Mouse (Mus musculus): ENCODE results near the gene Umod. TPM values are rescaled to one million over a fixed set of nuclear protein-coding genes. Genes with fewer than 3 reads are reported as not detected.

The Umod gene
- polyA plus RNA-seq, 1 experiment: not detected

DNA sequence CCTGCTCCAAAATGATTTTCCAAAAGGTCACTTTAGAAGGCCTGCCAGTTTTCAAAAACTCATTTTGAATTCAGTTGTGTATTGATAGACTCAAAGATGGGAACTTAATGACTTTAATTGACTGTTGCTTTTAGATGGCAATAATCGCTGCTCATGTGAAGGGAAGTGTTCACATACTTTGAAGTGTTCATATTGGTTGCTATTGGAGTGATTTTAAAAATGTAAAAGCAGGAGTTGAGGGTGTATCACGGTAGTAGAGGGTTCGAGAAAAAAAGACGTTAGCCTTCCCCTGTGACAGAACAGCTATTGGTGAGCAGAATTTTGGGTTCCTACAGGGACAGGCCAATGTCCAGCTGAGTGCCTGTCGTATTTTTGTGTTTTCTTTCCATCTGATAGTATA is 40.1 kb upstream of the Umod start, which contains the start of gene Acsm5:
Gene Acsm5 (plus strand): TSS at position 301 of the 400 bp plus-strand sequence.
- no peaks in the 10 kb centered on the region for H3K4me1 ChIP-seq (ENCODE audit: control insufficient read depth, insufficient read depth, low read length)
- TF ChIP-seq POLR2A (IDR thresholded peaks at IDR 0.05; ENCODE audit: extremely low read depth, insufficient read depth, low read length) (no peak), CTCF (IDR thresholded peaks at IDR 0.05; ENCODE audit: extremely low read depth, insufficient read depth, low read length) (no peak)
- H3K4me3 ChIP-seq (ENCODE audit: insufficient read depth, low read length): no peak within 1 kb of the TSS
- no peak within 1 kb of the TSS for H3K27ac ChIP-seq (ENCODE audit: insufficient read depth, low read length)

- H3K27ac ChIP-seq (ENCODE audit: insufficient read depth, low read length): no peak overlapping the region
Observed at GRCm38 (mm10) chr7:119516272-119516558, 37.1 kb upstream of the Umod start.

DNA sequence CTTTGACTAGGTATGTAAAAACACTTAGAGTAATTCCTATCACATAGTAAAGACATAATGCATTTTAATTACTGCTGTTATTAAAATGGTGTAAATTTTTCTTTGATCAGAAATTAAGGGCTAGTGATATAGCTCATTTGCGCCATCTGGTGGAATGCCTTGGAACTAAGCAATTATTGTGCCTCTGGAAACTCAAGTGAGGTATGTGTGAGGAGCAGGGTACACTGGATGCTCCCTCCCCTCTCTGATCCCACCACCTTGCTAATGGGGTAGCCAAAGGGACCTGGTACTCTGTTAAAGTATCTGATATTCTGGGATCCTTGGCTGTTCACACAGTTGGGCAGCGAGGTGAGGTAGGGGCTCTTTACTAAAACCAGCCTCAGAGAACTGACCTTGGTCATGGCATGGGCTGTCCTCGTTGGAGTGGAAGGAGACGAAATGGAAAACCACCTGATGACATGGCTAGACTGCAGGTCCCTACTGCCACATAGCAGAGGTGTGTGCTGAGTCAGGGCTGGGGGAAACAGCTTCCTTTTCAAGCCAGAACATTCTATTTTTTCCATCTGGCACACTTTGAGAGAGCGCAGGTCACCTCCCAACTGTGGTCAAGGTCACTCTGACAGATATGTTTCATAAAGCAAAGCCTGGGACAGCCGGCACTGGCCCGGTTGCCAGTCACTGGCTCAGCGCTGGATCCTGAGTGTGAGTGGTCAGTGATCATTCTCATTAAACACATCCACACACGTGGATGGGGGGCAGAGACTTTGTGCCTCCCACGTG is 36.6 kb upstream of the Umod start:
- Histone ChIP-seq H3K4me1 (ENCODE audit: control insufficient read depth, insufficient read depth, low read length) (no peaks in the 10 kb centered on the region), H3K27ac (ENCODE audit: insufficient read depth, low read length) (no peak overlapping the region), H3K4me3 (ENCODE audit: insufficient read depth, low read length) (no peak overlapping the region)
- TF ChIP-seq POLR2A (IDR thresholded peaks at IDR 0.05; ENCODE audit: extremely low read depth, insufficient read depth, low read length) (no peak), CTCF (IDR thresholded peaks at IDR 0.05; ENCODE audit: extremely low read depth, insufficient read depth, low read length) (peak; percentile 42; the same call in 1 of the 2 replicates)

More at GRCm38 (mm10) chr7:119516272-119516558, 37.1 kb upstream of the Umod start:
- H3K4me3 ChIP-seq (ENCODE audit: insufficient read depth, low read length): no peak overlapping the region
- H3K4me1 ChIP-seq (ENCODE audit: control insufficient read depth, insufficient read depth, low read length): no peaks in the 10 kb centered on the region
- TF ChIP-seq CTCF (IDR thresholded peaks at IDR 0.05; ENCODE audit: extremely low read depth, insufficient read depth, low read length): no peak
- no peak for TF ChIP-seq POLR2A (IDR thresholded peaks at IDR 0.05; ENCODE audit: extremely low read depth, insufficient read depth, low read length)

DNA sequence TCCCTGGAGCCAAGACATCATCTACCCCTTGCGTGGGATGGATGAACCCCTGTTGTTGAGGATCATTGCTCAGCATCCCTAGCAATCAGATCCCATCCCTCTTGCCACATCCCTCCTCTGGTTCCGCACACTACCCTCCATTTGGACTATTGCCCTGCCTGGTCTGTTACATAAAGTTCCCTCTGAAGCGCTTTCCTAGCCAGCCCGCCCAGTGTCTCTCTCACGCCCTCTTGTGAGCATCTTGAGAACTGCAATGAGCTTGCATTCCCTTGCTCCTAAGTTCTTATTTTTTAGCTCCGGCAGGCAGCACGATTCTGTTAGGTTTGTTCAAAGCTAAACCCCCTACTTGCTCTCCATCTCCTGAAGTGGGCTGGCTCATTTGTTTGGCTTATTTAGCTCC is 34.0 kb upstream of the Umod start:
- TF ChIP-seq POLR2A (IDR thresholded peaks at IDR 0.05; ENCODE audit: extremely low read depth, insufficient read depth, low read length): no peak
- peak; percentile 83 for TF ChIP-seq CTCF (IDR thresholded peaks at IDR 0.05; ENCODE audit: extremely low read depth, insufficient read depth, low read length)
- Histone ChIP-seq H3K27ac (ENCODE audit: insufficient read depth, low read length) (no peak overlapping the region), H3K4me3 (ENCODE audit: insufficient read depth, low read length) (no peak overlapping the region), H3K4me1 (ENCODE audit: control insufficient read depth, insufficient read depth, low read length) (no peaks in the 10 kb centered on the region)

- no peak overlapping the region for H3K27ac ChIP-seq (ENCODE audit: insufficient read depth, low read length)
- H3K4me3 ChIP-seq (ENCODE audit: insufficient read depth, low read length): no peak overlapping the region
- no peaks in the 10 kb centered on the region for H3K4me1 ChIP-seq (ENCODE audit: control insufficient read depth, insufficient read depth, low read length)
- no peak for TF ChIP-seq CTCF (IDR thresholded peaks at IDR 0.05; ENCODE audit: extremely low read depth, insufficient read depth, low read length)
- no peak for TF ChIP-seq POLR2A (IDR thresholded peaks at IDR 0.05; ENCODE audit: extremely low read depth, insufficient read depth, low read length)
Observed at GRCm38 (mm10) chr7:119511143-119511542, 32.1 kb upstream of the Umod start.

DNA sequence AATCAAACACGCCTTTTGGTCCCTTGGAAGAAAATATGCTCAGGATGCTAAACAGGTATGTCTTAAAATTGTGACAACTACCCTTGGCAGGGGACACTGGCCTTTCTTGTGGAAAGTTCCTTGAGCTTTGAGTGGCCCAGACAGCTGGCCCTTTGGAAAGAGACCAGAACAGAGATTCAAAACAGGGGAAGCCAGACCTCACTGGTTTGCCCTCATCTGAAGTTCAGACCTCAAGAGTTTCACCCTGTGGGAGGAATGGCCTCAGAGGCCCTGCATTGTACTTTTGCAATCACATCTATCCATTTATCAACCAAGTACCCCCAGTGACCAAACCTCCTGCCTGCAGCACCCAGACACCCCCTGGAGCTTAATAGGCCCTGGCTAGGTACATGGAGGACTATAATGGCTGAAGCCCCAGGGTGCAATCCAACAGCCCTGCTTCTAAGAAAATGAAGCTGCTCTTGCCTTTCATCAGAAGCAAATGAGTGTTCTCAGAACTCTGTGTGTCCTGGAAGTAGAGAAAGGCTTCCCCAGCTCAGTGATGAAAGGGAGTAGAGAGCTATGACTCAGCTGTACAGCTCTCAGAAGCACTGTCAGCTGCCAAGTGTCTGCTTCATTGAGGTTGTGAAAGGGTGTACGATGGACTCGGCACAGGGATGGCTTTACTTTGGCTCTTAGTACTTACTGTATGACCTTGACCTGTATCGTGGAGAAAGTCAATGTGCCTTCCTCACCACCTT is 11.1 kb upstream of the Umod start:
- TF ChIP-seq POLR2A (IDR thresholded peaks at IDR 0.05; ENCODE audit: extremely low read depth, insufficient read depth, low read length) (no peak), CTCF (IDR thresholded peaks at IDR 0.05; ENCODE audit: extremely low read depth, insufficient read depth, low read length) (no peak)
- no peak overlapping the region for H3K27ac ChIP-seq (ENCODE audit: insufficient read depth, low read length)
- no peaks in the 10 kb centered on the region for H3K4me1 ChIP-seq (ENCODE audit: control insufficient read depth, insufficient read depth, low read length)
- H3K4me3 ChIP-seq (ENCODE audit: insufficient read depth, low read length): no peak overlapping the region

DNA sequence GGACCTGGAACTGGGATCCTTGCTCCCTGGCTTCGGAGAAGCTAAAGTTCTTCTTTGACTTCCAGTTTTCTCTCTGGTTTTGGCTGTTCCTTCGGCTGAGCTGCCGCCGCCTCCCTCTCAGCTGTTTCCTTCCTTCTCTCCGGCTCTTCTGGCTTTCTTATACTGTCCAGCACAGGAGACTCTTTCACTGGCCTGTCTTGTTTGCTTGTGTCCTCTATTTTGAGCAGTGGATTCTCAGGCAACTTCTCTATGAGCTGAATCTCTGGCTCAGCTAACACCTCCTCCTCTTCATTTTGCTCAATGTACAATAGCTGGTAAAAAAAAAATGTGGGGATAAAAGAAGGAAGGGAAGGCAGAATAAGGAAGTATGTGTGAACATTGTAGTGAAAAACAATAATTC is 7.6 kb upstream of the Umod start:
- Histone ChIP-seq H3K4me3 (ENCODE audit: insufficient read depth, low read length) (no peak overlapping the region), H3K4me1 (ENCODE audit: control insufficient read depth, insufficient read depth, low read length) (no peaks in the 10 kb centered on the region), H3K27ac (ENCODE audit: insufficient read depth, low read length) (no peak overlapping the region)
- TF ChIP-seq CTCF (IDR thresholded peaks at IDR 0.05; ENCODE audit: extremely low read depth, insufficient read depth, low read length) (no peak), POLR2A (IDR thresholded peaks at IDR 0.05; ENCODE audit: extremely low read depth, insufficient read depth, low read length) (no peak)

DNA sequence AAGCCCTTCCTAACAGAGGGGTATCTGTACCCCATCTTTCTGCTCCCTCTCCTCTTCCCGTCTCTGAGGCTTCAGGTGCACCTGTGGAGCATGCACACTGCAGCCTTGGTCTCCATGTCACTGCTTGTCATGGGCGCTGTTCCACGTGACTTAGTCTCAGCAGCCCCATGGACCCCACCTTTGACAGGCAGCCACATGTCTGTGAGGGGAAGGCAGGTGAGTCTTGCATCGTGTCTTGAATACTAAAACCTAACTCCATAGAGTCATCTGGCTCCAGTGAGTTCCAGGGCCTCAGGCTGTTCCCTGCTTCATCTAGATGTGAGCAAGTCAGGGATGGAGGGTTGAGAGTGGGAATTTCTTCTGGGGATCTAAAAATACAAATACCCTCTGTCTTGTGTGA is 5.1 kb upstream of the Umod start:
- H3K4me1 ChIP-seq (ENCODE audit: control insufficient read depth, insufficient read depth, low read length): no peaks in the 10 kb centered on the region
- no peak overlapping the region for H3K4me3 ChIP-seq (ENCODE audit: insufficient read depth, low read length)
- no peak overlapping the region for H3K27ac ChIP-seq (ENCODE audit: insufficient read depth, low read length)
- TF ChIP-seq POLR2A (IDR thresholded peaks at IDR 0.05; ENCODE audit: extremely low read depth, insufficient read depth, low read length) (no peak), CTCF (IDR thresholded peaks at IDR 0.05; ENCODE audit: extremely low read depth, insufficient read depth, low read length) (no peak)

- Histone ChIP-seq H3K27ac (ENCODE audit: insufficient read depth, low read length) (no peak overlapping the region), H3K4me1 (ENCODE audit: control insufficient read depth, insufficient read depth, low read length) (no peaks in the 10 kb centered on the region), H3K4me3 (ENCODE audit: insufficient read depth, low read length) (no peak overlapping the region)
- TF ChIP-seq POLR2A (IDR thresholded peaks at IDR 0.05; ENCODE audit: extremely low read depth, insufficient read depth, low read length) (no peak), CTCF (IDR thresholded peaks at IDR 0.05; ENCODE audit: extremely low read depth, insufficient read depth, low read length) (no peak)
Observed at GRCm38 (mm10) chr7:119476500-119477389, 2.3 kb downstream of the Umod start.
